Mouse (Mus musculus): ENCODE measurements at regions not wholly inside any gene's neighbourhood (a gene's known extent, or its start where the extent isn't known, plus 50 kb on each side); places are given as distances from the start of the nearest gene placed in this dataset.

DNA sequence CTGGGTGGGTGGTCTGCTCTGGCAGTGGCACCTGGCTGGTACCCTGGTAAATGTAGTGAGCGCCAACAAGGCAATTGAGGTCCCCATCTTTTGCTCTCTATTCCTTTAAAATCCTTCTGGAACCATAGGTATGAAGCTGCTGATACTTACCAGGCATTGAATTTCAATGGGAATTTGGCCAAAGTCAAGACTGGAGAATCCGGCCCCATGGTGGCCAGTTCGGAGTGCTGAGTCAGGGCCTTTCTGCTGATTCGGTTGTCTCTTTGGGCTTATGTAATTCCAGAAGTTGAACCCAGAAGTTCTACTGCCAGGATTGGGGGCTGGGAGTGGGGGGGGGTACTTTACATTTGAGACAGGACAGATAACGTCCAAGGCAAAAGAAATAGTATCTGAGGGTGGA lies 79.0 kb upstream of the Ubl3 start:
- no peak for TF ChIP-seq CTCF (IDR thresholded peaks at IDR 0.05; ENCODE audit: control insufficient read depth, insufficient read depth, low read length)
- no peak for TF ChIP-seq POLR2A (IDR thresholded peaks at IDR 0.05; ENCODE audit: borderline replicate concordance, control insufficient read depth, low read depth, low read length)
